8 mouse cellular contexts compared by ENCODE assay signal in the genomic region with DNA sequence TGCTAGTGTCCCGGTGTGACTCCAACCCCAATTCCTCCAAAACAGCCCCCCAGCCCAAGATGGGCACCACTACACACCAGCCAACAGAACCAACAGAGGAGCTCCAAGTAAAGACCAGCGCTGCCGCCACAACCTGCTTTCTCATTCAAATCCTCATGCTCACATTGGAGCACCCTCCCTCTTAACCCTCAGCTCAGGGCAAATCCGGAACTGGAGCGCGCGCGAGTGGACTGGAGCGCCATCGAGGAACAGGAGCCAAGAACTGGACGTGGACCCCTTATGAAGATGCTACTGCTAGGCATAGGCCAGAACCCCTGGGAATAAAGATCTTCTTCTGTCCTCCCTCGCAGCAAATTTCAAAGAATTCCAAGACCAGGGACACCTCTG. TPM values are rescaled to one million over a fixed set of nuclear protein-coding genes. Genes with fewer than 3 reads are reported as not detected.
A peak's percentile ranks its signal among the peaks of the same experiment; 100 is the strongest.
DNase-seq lines count a peak whose midpoint lies in the region; ATAC-seq and TF ChIP-seq lines count a peak whose summit lies in the region.

A gene (minus strand): TSS at position 164 of the 387 bp plus-strand sequence.

- H3K79me2 ChIP-seq in heart, adult 2 months (replicated peaks; ENCODE audit: control insufficient read depth, insufficient read depth, low read length), result no peaks in the 10 kb centered on the region

- under 1% methylated on average over 12 of the region's 12 CpGs for WGBS in heart, adult 2 months
- WGBS in forebrain, embryonic 15.5 days, result 0% methylated on average over 12 of the region's 12 CpGs
- 0% methylated on average over 12 of the region's 12 CpGs for WGBS in intestine, embryonic 15.5 days
- under 1% methylated on average over 12 of the region's 12 CpGs for WGBS in limb, embryonic 15.5 days
- WGBS in midbrain, embryonic 14.5 days, result 0% methylated on average over 12 of the region's 12 CpGs

- peak; percentile 6 to 27 for DNase-seq in heart, adult 2 months
- no peak for DNase-seq in heart, adult 9 months (ENCODE audit: low spot score in 2 of 2)
- DNase-seq in brain, embryonic 18.5 days (ENCODE audit: low read depth, low spot score), result peak; percentile 40
- peak; percentile 89 for DNase-seq in midbrain, embryonic 14.5 days
- peak; percentile 12 for DNase-seq in thymus, postnatal 0 days (ENCODE audit: low spot score)

- intact Hi-C loops in heart, adult 2 months (cut with DNase I), result no loop called here

- no peaks in the 10 kb centered on the region for H3K36me3 ChIP-seq in heart, adult 2 months (ENCODE audit: control insufficient read depth, insufficient read depth, low read length)
- no peaks in the 10 kb centered on the region for H3K36me3 ChIP-seq in forebrain, embryonic 15.5 days
- H3K36me3 ChIP-seq in intestine, embryonic 15.5 days, result no peaks in the 10 kb centered on the region
- H3K36me3 ChIP-seq in limb, embryonic 15.5 days, result no peaks in the 10 kb centered on the region
- H3K36me3 ChIP-seq in midbrain, embryonic 14.5 days (ENCODE audit: control insufficient read depth, insufficient read depth, low read length), result no peaks in the 10 kb centered on the region

- H3K9me3 ChIP-seq in forebrain, embryonic 15.5 days, result no peaks in the 10 kb centered on the region
- H3K9me3 ChIP-seq in intestine, embryonic 15.5 days, result no peaks in the 10 kb centered on the region
- no peaks in the 10 kb centered on the region for H3K9me3 ChIP-seq in limb, embryonic 15.5 days
- no peaks in the 10 kb centered on the region for H3K9me3 ChIP-seq in midbrain, embryonic 14.5 days (ENCODE audit: control insufficient read depth, low read length)

- peak within 1 kb of the TSS; percentile 80 for H3K4me2 ChIP-seq in forebrain, embryonic 15.5 days (replicated peaks)
- H3K4me2 ChIP-seq in intestine, embryonic 15.5 days (replicated peaks), result peak within 1 kb of the TSS; percentile 99
- peak within 1 kb of the TSS; percentile 100 for H3K4me2 ChIP-seq in limb, embryonic 15.5 days
- peak within 1 kb of the TSS; percentile 74 for H3K4me2 ChIP-seq in midbrain, embryonic 14.5 days (ENCODE audit: low read length)

- H3K9ac ChIP-seq in heart, adult 2 months (ENCODE audit: low read depth, low read length), result no peak within 1 kb of the TSS
- peak within 1 kb of the TSS; percentile 66 for H3K9ac ChIP-seq in forebrain, embryonic 15.5 days (replicated peaks)
- peak within 1 kb of the TSS; percentile 65 for H3K9ac ChIP-seq in intestine, embryonic 15.5 days
- H3K9ac ChIP-seq in limb, embryonic 15.5 days, result peak within 1 kb of the TSS; percentile 33
- H3K9ac ChIP-seq in midbrain, embryonic 14.5 days (replicated peaks; ENCODE audit: low read length), result peak within 1 kb of the TSS; percentile 72

- peak; percentile 86 for ATAC-seq in forebrain, embryonic 15.5 days (replicated peaks)
- peak; percentile 77 for ATAC-seq in intestine, embryonic 15.5 days
- ATAC-seq in limb, embryonic 15.5 days (ENCODE audit: insufficient number of reproducible peaks, low FRiP score, low TSS enrichment, low read depth), result no peak
- peak; percentile 80 for ATAC-seq in midbrain, embryonic 14.5 days (ENCODE audit: low FRiP score, low TSS enrichment)

- no peak for TF ChIP-seq CTCF in heart, adult 2 months (IDR thresholded peaks at IDR 0.05)

- peak within 1 kb of the TSS; percentile 46 for H3K4me3 ChIP-seq in heart, adult 2 months
- peak within 1 kb of the TSS; percentile 68 for H3K4me3 ChIP-seq in forebrain, embryonic 15.5 days
- peak within 1 kb of the TSS; percentile 66 for H3K4me3 ChIP-seq in intestine, embryonic 15.5 days (replicated peaks)
- H3K4me3 ChIP-seq in limb, embryonic 15.5 days, result peak within 1 kb of the TSS; percentile 58
- peak within 1 kb of the TSS; percentile 82 for H3K4me3 ChIP-seq in midbrain, embryonic 14.5 days (replicated peaks; ENCODE audit: low read depth, low read length)

- no peaks in the 10 kb centered on the region for H3K27me3 ChIP-seq in heart, adult 2 months (ENCODE audit: control insufficient read depth, insufficient read depth, low read length)
- no peaks in the 10 kb centered on the region for H3K27me3 ChIP-seq in forebrain, embryonic 15.5 days
- H3K27me3 ChIP-seq in intestine, embryonic 15.5 days (replicated peaks), result no peaks in the 10 kb centered on the region
- peaks cover 24% of the 10 kb centered on the region; the same call in 1 of the 2 replicates for H3K27me3 ChIP-seq in limb, embryonic 15.5 days
- no peaks in the 10 kb centered on the region for H3K27me3 ChIP-seq in midbrain, embryonic 14.5 days (ENCODE audit: control insufficient read depth, insufficient read depth, low read length)

- H3K27ac ChIP-seq in heart, adult 2 months, result no peak within 1 kb of the TSS
- H3K27ac ChIP-seq in forebrain, embryonic 15.5 days (replicated peaks), result peak within 1 kb of the TSS; percentile 90
- peak within 1 kb of the TSS; percentile 77 for H3K27ac ChIP-seq in intestine, embryonic 15.5 days
- H3K27ac ChIP-seq in limb, embryonic 15.5 days, result no peak within 1 kb of the TSS
- peak within 1 kb of the TSS; percentile 92 for H3K27ac ChIP-seq in midbrain, embryonic 14.5 days (replicated peaks; ENCODE audit: low read depth, low read length)

- H3K4me1 ChIP-seq in heart, adult 2 months (ENCODE audit: control insufficient read depth, insufficient read depth, low read length), result no peaks in the 10 kb centered on the region
- H3K4me1 ChIP-seq in forebrain, embryonic 15.5 days, result peaks cover 23% of the 10 kb centered on the region
- H3K4me1 ChIP-seq in intestine, embryonic 15.5 days (replicated peaks), result no peaks in the 10 kb centered on the region; the same call in 1 of the 2 replicates
- peaks cover 9% of the 10 kb centered on the region for H3K4me1 ChIP-seq in limb, embryonic 15.5 days
- H3K4me1 ChIP-seq in midbrain, embryonic 14.5 days (ENCODE audit: control insufficient read depth, insufficient read depth, low read length), result peaks cover 22% of the 10 kb centered on the region

- no peak for TF ChIP-seq EP300 in heart, adult 2 months (IDR thresholded peaks at IDR 0.05; ENCODE audit: insufficient read depth, low read depth, low read length)

- TF ChIP-seq POLR2A in heart, adult 2 months (IDR thresholded peaks at IDR 0.05; ENCODE audit: insufficient read depth, low read depth, low read length), result no peak

RNA-seq across cellular contexts. Expression of the gene that starts here (rescaled TPM):
- under 1 TPM in 1 of 2 experiments, not detected in 1; 0.07 TPM for total RNA-seq in heart, adult 2 months (2021)
- polyA plus RNA-seq in heart, adult 2 months (2012; rRNA removed), result 0.14 TPM in 1 of 2 replicates, not detected in the other
- polyA plus RNA-seq in forebrain, embryonic 15.5 days (2015; fragmentation: Nextera tagmentation; extraction: Ambion mirVana), result 6.1 and 6.4 TPM in 2 replicates
- polyA plus RNA-seq in intestine, embryonic 15.5 days (2015; fragmentation: Nextera tagmentation; extraction: Ambion mirVana), result 6.8 and 6.9 TPM in 2 replicates
- 1.1 and 1.2 TPM in 2 replicates for polyA plus RNA-seq in limb, embryonic 15.5 days (2015; fragmentation: Nextera tagmentation; extraction: Ambion mirVana)
- 13.9 and 23.3 TPM in 2 replicates for polyA plus RNA-seq in midbrain, embryonic 14.5 days (2014; fragmentation: Nextera tagmentation; extraction: Ambion mirVana)
- 0.15 and 0.26 TPM in 2 replicates for polyA plus RNA-seq in thymus, postnatal 0 days (2015; fragmentation: Nextera tagmentation; extraction: Ambion mirVana)

Comparison
In these comparisons a context has a peak if more than half of its experiments do, and no peak if none do; other contexts are left out.
1. Peak in DNase-seq and H3K4me3 ChIP-seq in heart, adult 2 months; RNA of the gene not detected or under 1 TPM.
2. Peak in DNase-seq in thymus, postnatal 0 days; RNA of the gene not detected or under 1 TPM.
3. DNase-seq: peak in brain, embryonic 18.5 days (single experiment) and midbrain, embryonic 14.5 days (single experiment); none in heart, adult 9 months (0 of 2).
4. H3K27ac ChIP-seq: peak in forebrain, embryonic 15.5 days (single experiment), intestine, embryonic 15.5 days (single experiment) and midbrain, embryonic 14.5 days (single experiment); none in heart, adult 2 months (single experiment) and limb, embryonic 15.5 days (single experiment).
5. Peak in every context shown above with its lines, with median percentiles within 50 percentile points of each other: H3K4me3 ChIP-seq and H3K4me2 ChIP-seq.